Mouse (Mus musculus): ENCODE results near the gene Hnrnpl.

GRCm38 (mm10) chr7:28778825-28779224 lies 29.5 kb upstream of the Hnrnpl start:
- no peak for TF ChIP-seq CTCF (IDR thresholded peaks at IDR 0.05; ENCODE audit: insufficient read depth, low read depth, low read length)
- no peak for TF ChIP-seq POLR2A (IDR thresholded peaks at IDR 0.05; ENCODE audit: insufficient read depth, low read depth, low read length)
